Mouse (Mus musculus) mouse trophoblast stem cell (cell line): ENCODE data around the gene Rnf126.

Experiments
- in situ Hi-C, 2 experiments: fragments of 300-500 bp; cut with MseI, MboI; formaldehyde crosslinking; loops; 2 replicates in 1 of 2; 3 replicates in 1 of 2; pipeline ENCODE4 v1.15.1; 2025

Rnf126 gene

GRCm38 (mm10) chr10:79793051-79793737 lies 26.4 kb upstream of the Rnf126 start, which contains the start of gene Palm:
Gene Palm, plus strand, starts transcription at chr10:79793572.
- in situ Hi-C loops: no loop called here

- in situ Hi-C loops: no loop called here
Measured at GRCm38 (mm10) chr10:79792339-79793040, 25.7 kb upstream of the Rnf126 start.

DNA sequence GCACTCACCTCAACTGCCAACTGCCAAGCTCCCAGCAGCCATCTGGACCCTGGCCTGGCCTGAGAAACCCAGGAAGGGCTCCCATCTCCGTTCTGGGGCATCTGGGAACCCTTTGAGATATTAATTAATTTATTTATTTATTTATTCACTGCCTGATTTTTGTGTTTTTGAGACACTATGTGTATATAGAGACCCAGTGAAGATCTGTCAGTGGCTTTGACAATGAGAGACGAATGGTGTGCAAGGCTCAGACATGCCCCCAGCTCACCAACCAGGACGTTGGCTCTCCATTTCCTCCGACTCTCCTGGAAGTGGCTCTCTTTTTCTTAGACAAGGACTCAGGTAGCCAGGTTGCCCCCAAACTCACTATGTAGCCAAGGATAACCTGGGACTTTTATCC lies 24.1 kb upstream of the Rnf126 start, which contains the start of gene Prss57:
Gene Prss57 (minus strand): TSS at position 101 of the 400 bp plus-strand sequence.
- in situ Hi-C loops: no loop called here

GRCm38 (mm10) chr10:79789581-79789980 lies 22.8 kb upstream of the Rnf126 start:
- in situ Hi-C loops: no loop called here

DNA sequence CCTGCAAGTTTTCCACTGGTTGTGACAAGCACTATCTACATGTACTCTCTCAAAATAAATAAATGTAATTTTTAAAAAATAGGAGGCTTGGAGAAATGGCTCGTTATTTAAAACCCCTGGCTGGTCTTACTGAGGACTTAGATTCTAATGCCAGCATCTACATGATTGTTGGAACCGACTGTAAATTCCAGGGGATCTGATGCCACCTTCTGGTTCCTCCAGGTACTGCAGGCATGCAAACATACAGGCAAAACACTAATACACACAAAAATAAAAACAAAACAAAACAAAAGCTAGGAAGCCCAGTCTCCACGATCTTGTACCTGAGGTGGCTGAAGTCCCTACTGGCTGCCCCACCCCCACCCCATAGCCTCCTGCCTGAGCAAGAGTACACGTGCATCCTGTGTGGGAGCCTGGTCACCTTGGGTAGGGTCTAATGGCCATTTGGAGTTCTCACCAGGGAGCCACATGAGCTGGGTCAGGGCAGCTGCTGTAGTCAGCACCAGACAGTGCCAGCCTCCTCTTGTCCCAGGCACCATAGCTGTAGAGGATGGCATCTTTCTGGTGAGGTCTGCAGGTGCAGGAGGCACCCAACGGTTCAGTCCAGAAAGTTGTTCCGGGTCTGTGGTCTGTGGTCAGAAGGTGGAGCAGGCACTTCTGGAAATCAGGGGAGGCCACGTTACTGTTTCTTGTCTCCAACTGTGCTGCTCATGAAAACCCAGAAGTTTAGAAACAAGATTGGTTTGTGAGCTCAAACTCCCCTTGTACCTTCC lies 21.8 kb upstream of the Rnf126 start:
- in situ Hi-C loops: no loop called here

DNA sequence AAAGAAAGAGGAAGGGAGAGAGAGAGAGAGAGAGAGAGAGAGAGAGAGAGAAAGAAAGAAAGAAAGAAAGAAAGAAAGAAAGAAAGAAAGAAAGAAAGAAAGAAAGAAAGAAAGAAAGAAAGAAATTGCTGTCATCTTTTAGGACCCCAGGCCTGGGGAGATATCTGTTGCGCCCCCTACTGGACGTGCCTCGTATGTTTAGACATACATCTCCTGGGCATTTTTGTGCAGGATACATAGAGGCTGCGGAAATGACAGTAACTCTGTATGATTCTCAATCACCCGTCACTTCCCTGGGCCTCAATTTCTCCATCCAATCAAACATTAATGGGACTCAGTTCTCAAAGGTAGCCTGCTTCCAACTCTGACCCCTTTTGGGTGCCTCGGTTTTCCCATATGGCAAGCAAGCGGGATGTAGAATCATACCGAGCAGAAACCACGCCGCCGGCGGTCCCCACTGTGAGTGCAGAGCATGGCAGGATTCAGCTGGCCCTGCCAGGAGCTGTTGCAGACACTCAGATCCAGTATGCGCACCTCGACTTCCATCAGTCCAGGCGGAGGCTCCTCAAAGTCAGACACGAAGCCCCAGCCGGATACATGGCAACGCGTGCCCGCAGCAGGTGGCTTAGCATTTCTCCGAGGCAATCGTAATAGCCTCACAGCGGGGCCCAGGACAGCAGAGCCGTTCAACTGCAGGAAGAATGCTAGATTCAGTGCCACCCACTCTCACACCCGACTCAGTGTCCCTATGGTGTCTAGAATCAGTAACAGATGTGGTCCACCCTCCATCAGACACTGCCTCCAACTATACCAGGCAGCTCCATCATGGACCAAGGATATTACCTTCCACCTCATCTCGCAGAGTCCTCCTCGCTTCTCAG lies 17.4 kb upstream of the Rnf126 start:
- in situ Hi-C loops: no loop called here

DNA sequence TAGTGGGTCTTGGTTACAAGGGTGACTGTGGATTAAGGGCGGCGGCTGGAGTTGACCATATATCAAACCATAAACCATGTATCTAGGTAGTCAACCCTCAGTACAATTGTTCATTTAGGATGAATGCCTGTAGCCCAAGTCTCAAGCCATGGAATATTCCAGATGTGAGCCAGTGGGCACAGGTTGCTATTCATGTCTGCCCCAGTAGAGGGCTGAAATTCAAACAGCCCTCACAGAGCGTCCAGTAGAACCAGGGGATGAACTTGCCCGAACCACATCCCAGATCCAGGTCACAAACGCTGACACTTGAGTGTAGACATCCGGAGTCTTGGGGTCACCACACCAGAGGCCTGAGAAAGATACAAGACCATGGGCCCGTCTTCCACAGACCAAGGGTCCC lies 16.3 kb upstream of the Rnf126 start:
- in situ Hi-C loops: no loop called here

GRCm38 (mm10) chr10:79781956-79782355 lies 15.2 kb upstream of the Rnf126 start:
- in situ Hi-C loops: no loop called here

GRCm38 (mm10) chr10:79781139-79781538 lies 14.4 kb upstream of the Rnf126 start:
- in situ Hi-C loops: no loop called here

- in situ Hi-C loops: no loop called here
Measured at GRCm38 (mm10) chr10:79780664-79781015, 13.9 kb upstream of the Rnf126 start.

DNA sequence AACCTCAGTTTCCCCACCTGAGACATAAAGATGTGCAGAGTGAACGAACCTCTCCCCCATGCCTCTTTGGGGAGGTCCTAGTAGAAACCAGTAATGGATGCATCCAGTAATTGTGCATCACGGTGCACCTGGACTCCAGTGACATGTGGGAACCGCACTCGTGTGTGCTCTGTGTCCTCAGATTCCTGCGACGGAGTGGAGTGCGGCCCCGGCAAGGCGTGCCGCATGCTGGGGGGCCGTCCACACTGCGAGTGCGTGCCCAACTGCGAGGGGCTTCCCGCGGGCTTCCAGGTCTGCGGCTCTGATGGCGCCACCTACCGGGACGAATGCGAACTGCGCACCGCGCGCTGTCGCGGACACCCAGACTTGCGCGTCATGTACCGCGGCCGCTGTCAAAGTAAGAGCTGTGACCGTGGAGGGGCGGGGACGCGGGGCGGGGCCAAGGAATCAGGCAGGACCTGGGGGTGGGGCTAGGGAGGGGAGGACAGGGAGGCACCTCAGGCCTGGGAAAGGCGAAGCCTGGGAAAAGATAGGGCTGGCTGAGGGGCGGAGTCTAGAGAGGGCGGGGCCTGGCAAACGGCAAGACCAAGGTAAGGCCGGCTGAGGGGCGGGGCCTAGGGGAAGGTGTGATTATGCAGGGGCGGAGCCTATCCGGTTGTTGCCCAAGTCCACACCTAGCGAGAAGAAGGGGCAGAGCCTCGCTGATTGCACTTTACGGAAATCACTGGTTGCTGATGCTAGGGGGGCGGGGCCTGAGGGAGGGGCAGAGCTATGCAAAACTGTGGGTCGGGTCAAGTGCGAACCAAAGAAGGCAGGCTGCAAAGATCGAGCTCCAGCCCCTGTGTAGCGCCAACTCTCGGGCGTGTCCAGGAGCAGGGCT lies 13.3 kb upstream of the Rnf126 start:
- in situ Hi-C loops: no loop called here

- in situ Hi-C loops: no loop called here
Measured at GRCm38 (mm10) chr10:79779193-79779592, 12.4 kb upstream of the Rnf126 start.

- in situ Hi-C loops: no loop called here
Measured at GRCm38 (mm10) chr10:79778006-79778405, 11.3 kb upstream of the Rnf126 start.

GRCm38 (mm10) chr10:79777103-79777531 lies 10.4 kb upstream of the Rnf126 start, which contains the start of gene Fstl3:
Gene Fstl3, plus strand, starts transcription at chr10:79777272.
- in situ Hi-C loops: no loop called here

- in situ Hi-C loops: no loop called here
Measured at GRCm38 (mm10) chr10:79774486-79775279, 7.9 kb upstream of the Rnf126 start.

GRCm38 (mm10) chr10:79773208-79773607 lies 6.5 kb upstream of the Rnf126 start:
- in situ Hi-C loops: no loop called here

GRCm38 (mm10) chr10:79772320-79772719 lies 5.6 kb upstream of the Rnf126 start:
- in situ Hi-C loops: no loop called here

DNA sequence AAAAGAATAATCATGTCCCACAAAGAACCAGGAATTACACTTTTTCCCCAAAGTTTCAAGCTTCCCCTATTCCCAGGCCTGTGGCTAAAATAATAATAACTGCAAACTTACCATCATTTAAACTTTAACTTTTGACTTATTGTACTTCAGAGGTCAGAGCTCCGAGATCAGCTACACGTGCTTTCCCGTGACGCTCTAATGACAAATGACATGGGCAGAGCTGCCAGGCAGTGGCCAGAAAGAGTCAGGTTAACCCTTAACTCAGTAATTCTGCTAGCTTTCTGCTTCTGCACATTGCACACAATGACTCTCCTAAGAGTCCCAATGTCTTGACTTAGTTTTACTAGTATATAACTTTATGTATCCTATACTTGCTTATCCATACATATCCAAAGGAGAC lies 2.6 kb upstream of the Rnf126 start:
- in situ Hi-C loops: no loop called here

DNA sequence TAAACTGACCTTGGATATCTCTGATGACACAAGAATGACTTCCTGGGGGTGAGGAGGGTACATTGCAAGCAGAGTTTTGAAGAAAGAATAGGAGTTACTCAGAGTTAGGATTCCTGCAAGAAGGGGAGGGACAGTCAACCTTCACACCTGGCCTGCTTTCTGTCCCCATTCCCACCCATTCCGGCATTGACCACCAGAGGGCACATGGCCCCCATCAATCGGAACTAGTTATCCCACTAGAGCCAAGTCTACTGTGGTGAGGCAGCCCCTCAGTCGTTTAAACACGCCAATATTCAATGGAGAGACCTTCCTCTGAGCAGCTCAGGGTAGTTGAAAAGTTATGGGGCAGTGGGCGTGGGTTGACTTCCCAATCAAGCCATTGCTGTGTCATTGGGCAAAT lies 1.6 kb upstream of the Rnf126 start:
- in situ Hi-C loops: no loop called here
